Mouse (Mus musculus) layer of hippocampus, postnatal 25 days (tissue): ENCODE results near the gene Cacna1d. TPM values are rescaled to one million over a fixed set of nuclear protein-coding genes. Genes with fewer than 3 reads are reported as not detected.

Source experiments
- DNase-seq, 2 experiments: peaks; one replicate each; pipeline ENCODE4 v3.0.0; 2022; ENCODE audit warnings: mixed read lengths in 2 of 2, low spot score in 1 of 2; ENCODE audit errors: extremely low spot score in 1 of 2
- total RNA-seq, 2 experiments: library from RNA; stranded (reverse); gene quantifications; 2 replicates each; pipeline ENCODE4 v1.2.3; 2021

Cacna1d gene
- total RNA-seq, 2 experiments from 2014 or later = 35.9 to 53.8 TPM

- no peak for DNase-seq
These were observed 479.2 kb downstream of the Cacna1d start for GRCm38 (mm10) chr14:30011886-30012560.

DNA sequence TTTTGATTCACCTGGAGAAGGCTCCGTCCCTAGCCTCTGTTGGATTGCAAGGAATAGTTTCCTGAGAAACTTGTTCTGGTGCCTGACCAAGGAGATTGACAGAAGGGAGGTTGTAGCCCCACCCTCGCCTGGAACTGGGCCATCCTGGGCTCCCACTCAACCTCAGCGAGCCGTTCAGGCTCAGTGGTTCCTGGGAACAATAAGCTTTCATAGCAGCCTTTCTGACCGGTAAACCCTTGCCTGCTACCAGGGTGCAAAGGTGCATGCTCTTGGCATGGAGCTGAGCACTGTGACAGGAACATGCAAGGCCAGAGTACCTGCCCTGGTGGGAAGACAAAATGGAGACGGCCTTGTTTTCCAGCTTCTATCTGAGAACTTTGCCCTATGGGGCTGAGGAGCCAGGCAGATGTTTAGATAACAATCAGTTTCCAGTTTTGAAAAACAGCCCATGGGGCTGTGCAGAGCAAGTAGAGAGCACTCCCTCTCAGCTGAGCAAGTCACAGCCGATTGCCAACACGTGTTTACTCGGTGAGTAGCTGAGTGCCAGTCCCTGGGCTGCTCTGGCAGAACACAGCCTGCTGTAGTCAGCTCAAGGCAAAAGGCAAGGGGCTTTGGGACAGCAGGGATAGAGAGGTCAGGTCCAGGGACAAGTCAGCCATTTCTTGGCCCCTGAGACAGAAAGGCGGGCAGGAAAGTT, 481.2 kb downstream of the Cacna1d start:
- DNase-seq = peak in 1 of 2 experiments; percentile 59

GRCm38 (mm10) chr14:30008733-30009575, 482.3 kb downstream of the Cacna1d start, which contains the start of the genes Il17rb and Chdh:
Gene Il17rb (minus strand): TSS chr14:30008896.
Gene Chdh (plus strand): TSS chr14:30009023.
- DNase-seq = peak in 1 of 2 experiments; percentile 50

- no peak for DNase-seq
These were observed 491.8 kb downstream of the Cacna1d start for GRCm38 (mm10) chr14:29999475-29999811.

DNA sequence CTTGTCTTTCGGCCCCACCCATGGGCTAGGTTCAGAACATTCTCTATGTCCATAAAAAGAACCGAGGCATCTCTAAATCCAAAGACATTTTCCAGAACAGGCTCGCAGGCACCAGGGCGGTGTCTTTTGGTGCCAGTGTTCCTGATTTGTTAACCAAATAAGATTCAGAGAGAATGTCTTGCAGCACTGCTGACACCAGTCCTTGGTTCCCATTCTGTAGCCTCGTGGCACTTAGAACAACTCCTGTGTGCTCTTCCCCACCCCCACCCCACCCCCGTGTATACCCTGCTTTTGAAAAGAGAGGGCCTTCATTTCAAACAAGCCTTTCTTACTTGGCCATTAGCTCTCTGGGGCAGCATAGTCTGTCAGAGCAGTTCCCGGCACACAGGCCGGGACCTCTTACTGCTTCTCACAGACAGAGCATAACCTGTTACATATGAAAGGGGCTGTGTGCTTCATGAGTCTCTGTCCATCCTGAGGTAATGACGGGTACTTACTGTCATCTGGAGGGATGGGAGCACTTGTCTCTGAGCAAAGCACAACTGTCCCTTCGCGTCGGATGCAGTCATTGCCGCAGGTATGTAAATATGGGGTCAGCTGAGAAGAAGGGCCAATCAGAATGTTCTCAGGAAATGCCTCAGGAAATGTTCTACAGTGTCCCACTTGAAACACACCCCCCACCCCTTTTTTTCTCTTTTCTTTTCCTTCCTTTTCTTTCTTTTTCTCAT, 492.3 kb downstream of the Cacna1d start:
- no peak for DNase-seq

GRCm38 (mm10) chr14:29997345-29997744, 493.9 kb downstream of the Cacna1d start:
- DNase-seq = no peak

GRCm38 (mm10) chr14:29996000-29996751, 495.1 kb downstream of the Cacna1d start:
- DNase-seq = no peak

DNA sequence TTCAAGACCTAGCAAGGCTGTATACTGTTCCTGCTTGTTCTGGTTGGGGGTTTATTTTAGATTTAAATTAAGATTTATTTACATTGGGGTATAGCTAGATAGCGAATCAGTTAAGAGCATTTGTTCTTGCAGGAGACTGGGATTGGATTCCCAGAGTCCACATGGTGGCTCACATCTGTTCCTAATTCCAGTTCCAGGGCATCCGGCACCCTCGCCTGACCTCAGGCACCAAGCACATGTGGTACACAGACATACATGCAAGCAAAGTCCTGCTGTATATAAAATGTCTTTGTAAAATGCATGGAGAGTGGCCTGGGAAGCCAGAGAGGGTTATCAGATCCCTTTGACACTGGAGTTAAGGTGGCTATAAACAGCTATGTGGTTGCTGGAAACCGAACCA, 496.3 kb downstream of the Cacna1d start:
- DNase-seq = no peak

Other genes with a start within 250 kb of the Cacna1d start
- gene Dcp1a, start 11.9 kb downstream of the Cacna1d start, total RNA-seq = 10 to 100 TPM; 19.4 to 20.2 TPM
- 100 to 1,000 TPM; 159 to 182 TPM for gene Tkt, start 56.9 kb upstream of the Cacna1d start, total RNA-seq
- gene Prkcd, start 134.8 kb upstream of the Cacna1d start, total RNA-seq = 10 to 100 TPM; 27.3 to 30.6 TPM
- gene Rft1, start 162.9 kb upstream of the Cacna1d start, total RNA-seq = 10 to 100 TPM; 10.1 to 11.3 TPM
- 10 to 100 TPM; 28.9 to 30.1 TPM for gene Sfmbt1, start 223.4 kb upstream of the Cacna1d start, total RNA-seq